Mouse (Mus musculus): Measurements from ENCODE around the gene Gpsm1.

DNA sequence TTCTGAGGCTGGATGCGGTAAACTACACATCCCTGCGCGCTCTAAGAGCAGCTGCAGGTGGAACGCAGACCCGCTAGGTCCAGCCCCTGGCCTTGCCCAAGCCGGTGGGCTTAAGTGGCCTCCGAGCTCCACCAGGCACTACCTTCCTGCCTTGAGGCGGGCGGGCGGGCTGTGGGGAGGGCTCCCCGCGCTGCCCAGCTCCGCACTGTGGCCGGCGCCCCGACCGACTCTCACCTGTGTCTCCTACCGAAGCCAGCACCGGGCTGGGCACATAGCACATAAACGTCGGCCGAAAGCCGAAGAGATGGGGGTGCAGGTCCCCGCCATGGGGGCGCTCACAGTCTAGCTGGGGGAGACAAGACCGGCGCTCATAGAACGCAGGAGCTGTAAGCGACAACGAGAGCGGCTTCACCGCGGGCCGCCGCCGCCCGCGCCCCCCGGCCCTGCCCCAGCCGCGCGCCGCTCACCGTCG, 73.4 kb downstream of the Gpsm1 start:
- no peak for TF ChIP-seq POLR2A (IDR thresholded peaks at IDR 0.05; ENCODE audit: control insufficient read depth, extremely low read depth, insufficient read depth, low read length, poor library complexity)
- no peak for TF ChIP-seq CTCF (IDR thresholded peaks at IDR 0.05; ENCODE audit: borderline replicate concordance, control insufficient read depth, extremely low read depth, insufficient read depth, low read length, poor library complexity)

Data from thymus, adult 2 months (tissue).